Mouse (Mus musculus): ENCODE data around the gene Uggt2.

- TF ChIP-seq CTCF (IDR thresholded peaks at IDR 0.05; ENCODE audit: control insufficient read depth, insufficient read depth, low read length) (no peak), POLR2A (IDR thresholded peaks at IDR 0.05; ENCODE audit: borderline replicate concordance, control insufficient read depth, low read depth, low read length) (no peak)
Measured at GRCm38 (mm10) chr14:118979571-118980325, 119.5 kb downstream of the Uggt2 start.
